Mouse (Mus musculus) liver, embryonic 13.5 days (tissue): ENCODE results near the gene Akr7a5. TPM values are rescaled to one million over a fixed set of nuclear protein-coding genes. Genes with fewer than 3 reads are reported as not detected.
A peak's percentile ranks its signal among the peaks of the same experiment; 100 is the strongest.

Source experiments
- ATAC-seq: fragments of 200-750 bp; cut with Nextera tagmentation; 2 replicates; pipeline ENCODE4 v1.8.0; 2017; ENCODE audit warnings: low read depth, mild to moderate bottlenecking, moderate number of reproducible peaks, moderate library complexity
- DNase-seq: peaks from one replicate; pipeline ENCODE4 v3.0.0; 2022
- H3K27ac ChIP-seq: fragments of 300-500 bp; sonication (generic); 2 replicates; pipeline ENCODE4 v1.5.1; 2015; ENCODE audit warnings: moderate library complexity, mild to moderate bottlenecking, inconsistent platforms
- H3K27me3 ChIP-seq: fragments of 300-500 bp; sonication (generic); 2 replicates; pipeline ENCODE4 v1.6.1; 2015; ENCODE audit warnings: mild to moderate bottlenecking, inconsistent platforms
- H3K36me3 ChIP-seq: fragments of 300-500 bp; sonication (generic); 2 replicates; pipeline ENCODE4 v1.6.1; 2015; ENCODE audit warnings: mild to moderate bottlenecking, inconsistent platforms
- H3K4me1 ChIP-seq: fragments of 300-500 bp; sonication (generic); replicated peaks from 2 replicates; pipeline ENCODE4 v1.6.1; 2015; ENCODE audit warnings: inconsistent platforms
- H3K4me2 ChIP-seq: fragments of 300-500 bp; sonication (generic); 2 replicates; pipeline ENCODE4 v1.6.1; 2015; ENCODE audit warnings: inconsistent platforms, mild to moderate bottlenecking, moderate library complexity
- H3K4me3 ChIP-seq: fragments of 300-500 bp; sonication (generic); replicated peaks from 2 replicates; pipeline ENCODE4 v1.5.1; 2015; ENCODE audit warnings: mild to moderate bottlenecking, inconsistent platforms
- H3K9ac ChIP-seq: fragments of 300-500 bp; sonication (generic); 2 replicates; pipeline ENCODE4 v1.6.1; 2015; ENCODE audit warnings: mild to moderate bottlenecking, inconsistent platforms
- H3K9me3 ChIP-seq: fragments of 300-500 bp; sonication (generic); replicated peaks from 2 replicates; pipeline ENCODE4 v1.6.1; 2016; ENCODE audit warnings: inconsistent platforms
- WGBS: fragments of 180-500 bp; shearing (Covaris S2); methylation state at CpG from one replicate; pipeline ENCODE4 v1.1.7; 2015; ENCODE audit not compliant: insufficient replicate concordance; 5-methylcytosine and 5-hydroxymethylcytosine counted together
- polyA plus RNA-seq: library from polyadenylated mRNA; unstranded; fragments of >200 nt; fragmentation: Nextera tagmentation; extraction: Ambion mirVana; gene quantifications from 2 replicates; pipeline ENCODE4 v1.2.1, GENCODE M21; 2015

Gene Akr7a5
- polyA plus RNA-seq, 1 experiment from 2014 or later, result 40.0 TPM

DNA sequence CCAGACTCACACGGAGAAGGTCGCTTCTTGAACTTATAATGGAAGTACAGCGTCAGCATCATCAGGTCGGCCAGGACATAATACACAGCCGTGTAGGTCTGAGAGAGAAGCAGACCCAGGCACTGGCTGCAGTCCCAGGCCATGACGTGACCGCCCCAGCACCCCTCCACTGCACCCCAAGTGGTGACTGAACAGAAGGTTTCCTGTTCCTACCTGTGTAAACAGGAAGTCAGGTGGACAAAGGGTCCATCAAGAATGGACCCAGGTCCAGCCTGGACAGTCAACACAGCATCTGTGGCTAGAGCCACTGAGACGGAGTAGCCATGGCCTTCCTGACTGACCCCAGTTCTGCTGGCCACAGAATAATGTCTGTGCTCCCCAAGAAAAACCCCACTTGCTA is 8.8 kb upstream of the Akr7a5 start:
- Histone ChIP-seq H3K4me2 (no peak overlapping the region), H3K4me3 (no peak overlapping the region), H3K4me1 (peaks cover 8% of the 10 kb centered on the region), H3K36me3 (peaks cover 9% of the 10 kb centered on the region; the same call in 1 of the 2 replicates), H3K27ac (no peak overlapping the region), H3K9me3 (no peaks in the 10 kb centered on the region), H3K9ac (no peak overlapping the region), H3K27me3 (no peaks in the 10 kb centered on the region)
- DNase-seq, result no peak
- ATAC-seq, result peak; percentile 29
- 83% methylated on average over 8 of the region's 8 CpGs for WGBS

DNA sequence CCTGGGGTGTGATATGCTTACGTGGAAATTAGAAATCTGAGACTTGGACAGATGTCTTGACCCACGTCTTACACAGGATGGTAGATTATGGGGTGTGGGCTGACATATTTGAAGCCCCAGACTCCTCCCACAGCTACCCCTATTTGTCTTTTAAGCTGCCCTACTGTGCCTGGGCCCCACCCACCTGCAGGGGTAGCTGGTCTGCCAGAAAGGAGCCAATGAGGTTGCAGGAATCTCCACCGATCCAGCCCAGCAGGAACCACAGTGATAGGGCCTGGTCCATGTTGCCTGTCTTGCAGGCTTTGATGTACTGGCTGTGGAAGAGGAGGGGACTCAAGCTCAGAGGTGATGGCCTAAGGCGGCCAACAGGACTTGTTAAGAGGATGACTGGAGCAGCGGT is 8.3 kb upstream of the Akr7a5 start:
- Histone ChIP-seq H3K27me3 (no peaks in the 10 kb centered on the region), H3K4me1 (peaks cover 8% of the 10 kb centered on the region), H3K9me3 (no peaks in the 10 kb centered on the region), H3K27ac (no peak overlapping the region), H3K9ac (no peak overlapping the region), H3K4me3 (no peak overlapping the region), H3K4me2 (no peak overlapping the region), H3K36me3 (peaks cover 9% of the 10 kb centered on the region; the same call in 1 of the 2 replicates)
- no peak for DNase-seq
- 60% methylated on average over 5 of the region's 5 CpGs for WGBS
- ATAC-seq, result no peak

DNA sequence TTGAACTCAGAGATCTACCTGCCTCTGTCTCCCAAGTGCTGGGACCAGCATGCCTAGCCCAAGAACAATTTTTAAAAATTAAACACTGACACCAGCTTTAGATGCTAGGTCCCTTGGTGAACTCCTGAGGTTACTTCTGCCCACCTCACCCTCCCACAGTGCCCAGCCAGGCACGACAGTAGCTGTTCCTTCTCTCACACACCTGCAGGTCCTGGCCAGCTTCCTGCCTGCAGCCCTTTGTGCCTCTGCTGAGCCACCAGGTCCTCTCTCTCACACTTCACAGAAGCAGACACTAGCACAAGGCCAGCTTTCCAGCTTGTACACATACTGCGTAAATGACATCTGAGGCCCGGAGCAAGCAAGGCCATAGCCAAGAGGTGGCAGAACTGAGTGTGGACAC is 5.0 kb upstream of the Akr7a5 start:
- DNase-seq (no peak), ATAC-seq (no peak)
- Histone ChIP-seq H3K36me3 (peaks cover 6% of the 10 kb centered on the region; the same call in 1 of the 2 replicates), H3K27ac (no peak overlapping the region), H3K9ac (no peak overlapping the region), H3K4me1 (peaks cover 26% of the 10 kb centered on the region), H3K4me3 (no peak overlapping the region), H3K9me3 (no peaks in the 10 kb centered on the region), H3K4me2 (no peak overlapping the region), H3K27me3 (no peaks in the 10 kb centered on the region)
- 83% methylated on average over 3 of the region's 3 CpGs for WGBS

DNA sequence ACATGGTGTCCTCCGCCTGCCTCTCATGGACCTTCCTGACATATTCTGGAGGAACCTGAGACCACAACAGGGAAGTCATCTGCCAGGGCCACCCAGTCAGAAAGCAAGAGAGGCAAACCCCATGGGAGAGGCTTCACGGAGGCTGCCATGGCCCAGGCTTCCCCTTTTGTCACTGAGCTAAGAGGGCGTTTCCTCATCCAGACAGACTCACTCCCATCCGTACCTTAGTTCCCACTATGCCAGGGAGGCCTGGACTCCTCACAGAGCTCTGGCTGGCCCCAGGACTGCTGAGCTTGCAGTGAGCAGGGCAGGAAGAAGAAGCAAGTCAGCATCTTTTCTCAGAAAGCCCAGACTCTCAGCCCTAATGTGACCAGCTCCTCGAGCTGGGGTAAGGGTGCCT is 2.6 kb upstream of the Akr7a5 start:
- no peaks in the 10 kb centered on the region for H3K9me3 ChIP-seq
- H3K4me1 ChIP-seq, result peaks cover 41% of the 10 kb centered on the region
- no peak overlapping the region for H3K9ac ChIP-seq
- WGBS, result 45% methylated on average over 5 of the region's 5 CpGs
- no peak for DNase-seq
- no peak overlapping the region for H3K4me2 ChIP-seq
- ATAC-seq, result no peak
- no peak overlapping the region for H3K4me3 ChIP-seq
- no peak overlapping the region for H3K27ac ChIP-seq
- no peaks in the 10 kb centered on the region for H3K36me3 ChIP-seq
- 0 out of 2 replicates have a peak, but pooled peaks cover 4% of the 10 kb centered on the region for H3K27me3 ChIP-seq

DNA sequence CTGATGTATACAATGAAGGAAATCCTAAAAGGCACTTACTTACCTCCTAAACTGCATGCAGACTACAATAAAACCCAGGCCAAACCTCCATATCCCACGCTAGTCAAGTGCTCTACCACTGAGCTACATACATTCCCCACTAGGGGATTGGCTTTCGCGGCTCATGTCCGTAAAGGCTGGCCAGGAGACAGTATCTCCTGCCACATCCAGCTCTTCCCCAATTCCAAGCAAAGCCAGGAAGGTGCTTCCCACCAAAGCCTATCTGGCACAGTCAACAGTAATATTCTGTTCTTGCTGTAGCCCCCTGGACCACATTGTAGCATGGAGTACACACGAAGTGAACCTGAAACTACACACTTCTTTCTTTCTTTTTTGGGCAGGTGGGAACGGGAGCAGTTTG is 893 bp upstream of the Akr7a5 start:
- DNase-seq, result no peak
- peak overlapping the region; percentile 90 for H3K9ac ChIP-seq
- H3K36me3 ChIP-seq, result peaks cover 3% of the 10 kb centered on the region; the same call in 1 of the 2 replicates
- peak overlapping the region; percentile 100 for H3K4me2 ChIP-seq
- H3K9me3 ChIP-seq, result no peaks in the 10 kb centered on the region
- H3K4me3 ChIP-seq, result peak overlapping the region; percentile 88
- ATAC-seq, result no peak
- WGBS, result 37% methylated on average over 6 of the region's 6 CpGs
- H3K27me3 ChIP-seq, result 0 out of 2 replicates have a peak, but pooled peaks cover 4% of the 10 kb centered on the region
- H3K4me1 ChIP-seq, result peaks cover 41% of the 10 kb centered on the region
- H3K27ac ChIP-seq, result no peak overlapping the region

DNA sequence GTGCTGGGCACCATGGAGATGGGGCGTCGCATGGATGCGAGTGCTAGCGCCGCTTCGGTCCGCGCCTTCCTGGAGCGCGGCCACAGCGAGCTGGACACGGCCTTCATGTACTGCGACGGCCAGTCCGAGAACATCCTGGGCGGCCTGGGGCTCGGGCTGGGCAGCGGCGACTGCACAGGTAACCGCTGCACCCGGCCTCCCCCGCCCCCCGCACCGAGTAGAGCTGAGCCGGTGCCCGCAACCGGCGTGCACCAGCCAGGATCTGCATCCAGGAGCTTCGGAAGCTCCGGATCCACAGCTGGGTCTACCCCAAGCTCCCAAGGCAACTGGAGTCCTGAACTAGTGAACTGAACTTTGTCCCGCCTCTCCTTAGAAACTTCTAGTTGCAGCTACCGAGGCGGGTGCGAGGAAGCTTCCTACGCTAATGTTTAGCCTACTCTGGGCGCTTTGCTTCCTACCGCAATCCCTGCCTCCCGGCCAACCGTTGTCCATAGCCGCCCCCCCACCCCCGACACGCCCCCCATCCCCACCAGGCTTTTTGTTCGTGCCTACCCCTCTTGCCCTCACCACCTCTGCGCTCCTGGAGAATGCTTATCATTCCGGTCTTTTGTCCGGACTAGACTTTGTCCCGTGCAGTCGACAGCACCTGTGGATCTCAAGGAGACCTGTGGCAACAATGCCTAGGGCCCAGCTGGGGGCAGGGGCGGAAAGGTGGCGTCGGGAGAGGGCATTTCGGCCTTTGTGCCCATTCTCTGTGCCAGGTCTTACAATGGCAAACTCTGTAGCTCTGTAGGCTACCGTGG is 556 bp downstream of the Akr7a5 start:
- 1% methylated on average over 53 of the region's 53 CpGs for WGBS
- peak; percentile 57 for ATAC-seq
- H3K27ac ChIP-seq, result peak overlapping the region; percentile 53

DNA sequence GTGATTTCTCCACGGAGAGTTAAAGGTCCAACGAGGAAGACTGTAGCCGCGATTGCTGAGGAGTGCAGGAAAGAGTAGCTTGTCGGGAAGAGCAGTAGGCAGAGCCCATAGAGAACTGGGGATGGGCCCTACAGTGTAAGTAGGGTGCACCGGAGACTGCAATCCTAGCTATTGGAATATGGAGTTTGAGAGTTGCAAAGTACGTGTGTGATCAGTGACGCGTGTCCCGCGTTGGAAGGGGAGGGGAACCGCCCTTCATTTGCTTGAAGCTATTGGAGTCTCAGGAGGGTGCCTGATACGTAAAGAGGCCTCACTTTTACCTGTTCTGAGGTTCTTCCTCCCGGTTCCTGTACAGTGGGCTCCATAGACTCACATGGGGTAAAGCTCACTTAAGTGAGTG is 1.2 kb downstream of the Akr7a5 start:
- peak overlapping the region; percentile 100 for H3K4me2 ChIP-seq
- no peak for DNase-seq
- peak overlapping the region; percentile 88 for H3K4me3 ChIP-seq
- H3K27me3 ChIP-seq, result 0 out of 2 replicates have a peak, but pooled peaks cover 4% of the 10 kb centered on the region
- H3K27ac ChIP-seq, result no peak overlapping the region
- no peaks in the 10 kb centered on the region for H3K9me3 ChIP-seq
- H3K4me1 ChIP-seq, result peaks cover 38% of the 10 kb centered on the region
- no peak for ATAC-seq
- peak overlapping the region; percentile 90 for H3K9ac ChIP-seq
- H3K36me3 ChIP-seq, result peaks cover 11% of the 10 kb centered on the region
- 25% methylated on average over 14 of the region's 14 CpGs for WGBS

More for the DNA sequence above, 556 bp downstream of the Akr7a5 start:
- H3K4me2 ChIP-seq, result peak overlapping the region; percentile 100
- H3K36me3 ChIP-seq, result peaks cover 11% of the 10 kb centered on the region
- H3K27me3 ChIP-seq, result 0 out of 2 replicates have a peak, but pooled peaks cover 4% of the 10 kb centered on the region
- H3K9me3 ChIP-seq, result no peaks in the 10 kb centered on the region
- peak overlapping the region; percentile 90 for H3K9ac ChIP-seq
- peak overlapping the region; percentile 88 for H3K4me3 ChIP-seq
- peaks cover 41% of the 10 kb centered on the region for H3K4me1 ChIP-seq
- DNase-seq, result no peak

DNA sequence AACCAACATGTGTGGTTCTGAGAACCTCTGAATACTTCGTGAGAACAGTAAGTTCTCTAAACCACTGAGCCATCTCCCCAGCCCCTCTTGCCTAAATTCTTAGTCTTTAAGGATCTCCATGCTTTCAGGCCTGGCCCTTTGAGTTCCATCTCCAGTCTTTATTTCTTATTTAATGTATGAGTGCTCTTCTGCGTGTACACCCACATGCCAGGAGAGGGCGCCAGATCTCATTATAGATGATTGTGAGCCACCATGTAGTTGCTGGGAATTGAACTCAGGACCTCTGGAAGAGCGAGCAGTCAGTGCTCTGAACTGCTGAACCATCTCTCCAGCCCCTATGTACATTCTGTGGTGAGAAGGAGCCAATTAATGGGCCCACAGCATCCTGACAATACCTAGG is 2.1 kb downstream of the Akr7a5 start:
- 36% methylated on average over 4 of the region's 4 CpGs for WGBS
- peaks cover 38% of the 10 kb centered on the region for H3K4me1 ChIP-seq
- DNase-seq (no peak), ATAC-seq (no peak)
- H3K9me3 ChIP-seq, result no peaks in the 10 kb centered on the region
- H3K9ac ChIP-seq, result no peak overlapping the region
- no peak overlapping the region for H3K27ac ChIP-seq
- H3K36me3 ChIP-seq, result peaks cover 11% of the 10 kb centered on the region
- H3K4me2 ChIP-seq, result no peak overlapping the region
- H3K4me3 ChIP-seq, result no peak overlapping the region
- 0 out of 2 replicates have a peak, but pooled peaks cover 4% of the 10 kb centered on the region for H3K27me3 ChIP-seq

DNA sequence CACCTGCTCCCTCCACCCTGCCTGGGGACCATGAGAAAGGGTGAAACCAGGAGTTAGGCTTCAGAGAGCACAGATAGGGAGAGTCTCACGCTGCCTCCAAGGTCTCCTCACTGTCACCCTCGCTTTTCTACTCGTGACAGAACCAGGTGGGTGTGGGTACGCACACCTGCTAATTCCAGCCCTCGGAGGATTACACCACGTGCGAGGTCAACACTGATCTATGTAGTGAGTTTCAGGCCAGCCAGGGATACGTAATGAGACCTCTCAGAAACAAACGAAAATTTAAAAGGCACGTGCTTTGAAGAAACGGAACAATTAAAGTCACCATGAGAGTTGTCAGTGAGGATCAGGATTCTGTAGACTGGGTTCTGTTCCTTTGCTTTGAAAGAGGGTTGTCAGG is 7.9 kb downstream of the Akr7a5 start:
- Histone ChIP-seq H3K9ac (no peak overlapping the region), H3K9me3 (no peaks in the 10 kb centered on the region), H3K27ac (no peak overlapping the region), H3K4me2 (no peak overlapping the region), H3K36me3 (peaks cover 18% of the 10 kb centered on the region), H3K27me3 (no peaks in the 10 kb centered on the region), H3K4me1 (no peaks in the 10 kb centered on the region), H3K4me3 (no peak overlapping the region)
- ATAC-seq, result no peak
- 82% methylated on average over 11 of the region's 11 CpGs for WGBS
- no peak for DNase-seq

DNA sequence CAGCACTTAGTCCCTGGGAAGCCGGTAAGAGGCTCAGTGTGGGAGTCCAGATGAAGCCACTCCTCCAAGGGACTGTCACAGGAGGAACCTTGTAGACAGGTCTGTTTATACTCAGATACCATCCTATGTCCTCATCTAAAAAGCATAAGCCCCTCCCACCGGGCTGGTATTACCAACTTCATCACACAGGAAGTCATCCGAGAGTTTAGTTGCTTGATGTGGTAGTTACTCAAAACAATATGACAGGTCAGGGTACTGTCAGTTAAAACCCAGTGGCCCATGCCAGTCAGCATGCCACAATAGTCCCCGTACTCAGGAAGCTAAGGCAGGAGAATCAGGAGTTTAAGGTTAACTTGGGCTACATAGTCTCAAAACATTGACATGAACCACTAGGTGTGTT is 9.2 kb downstream of the Akr7a5 start:
- Histone ChIP-seq H3K4me3 (no peak overlapping the region), H3K36me3 (peaks cover 14% of the 10 kb centered on the region), H3K4me1 (no peaks in the 10 kb centered on the region), H3K27me3 (no peaks in the 10 kb centered on the region), H3K27ac (no peak overlapping the region), H3K9me3 (no peaks in the 10 kb centered on the region), H3K4me2 (no peak overlapping the region), H3K9ac (no peak overlapping the region)
- 77% methylated on average over 4 of the region's 4 CpGs for WGBS
- ATAC-seq (no peak), DNase-seq (no peak)

DNA sequence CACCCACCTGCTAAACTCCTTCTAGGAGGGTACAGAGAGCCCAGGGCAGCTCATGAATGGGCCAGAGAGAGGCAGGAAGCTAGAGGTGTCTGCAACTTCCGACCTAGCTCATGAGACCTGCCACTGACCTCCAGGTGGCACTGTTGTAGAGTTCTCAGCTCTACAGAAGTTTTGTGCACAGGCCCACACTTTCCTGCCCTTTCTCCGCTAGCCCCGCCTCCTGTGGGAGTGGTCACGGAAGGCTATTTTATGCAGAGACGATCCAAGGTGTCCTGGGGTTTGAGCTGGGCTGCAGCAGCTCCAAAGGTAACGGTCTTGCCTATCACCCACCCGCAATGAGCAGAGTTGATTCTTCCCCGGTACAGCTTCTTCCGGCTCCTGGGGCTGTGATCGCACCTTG is 20.1 kb downstream of the Akr7a5 start:
- no peaks in the 10 kb centered on the region for H3K27me3 ChIP-seq
- peak overlapping the region; percentile 58 for H3K4me3 ChIP-seq
- DNase-seq (peak; percentile 93), ATAC-seq (peak; percentile 79)
- no peaks in the 10 kb centered on the region for H3K36me3 ChIP-seq
- peak overlapping the region; percentile 78 for H3K4me2 ChIP-seq
- peak overlapping the region; percentile 69 for H3K27ac ChIP-seq
- H3K4me1 ChIP-seq, result peaks cover 48% of the 10 kb centered on the region
- H3K9me3 ChIP-seq, result no peaks in the 10 kb centered on the region
- peak overlapping the region; percentile 72 for H3K9ac ChIP-seq
- WGBS, result 4% methylated on average over 10 of the region's 10 CpGs
